15 mouse cellular contexts compared by ENCODE assay signal in the genomic region with DNA sequence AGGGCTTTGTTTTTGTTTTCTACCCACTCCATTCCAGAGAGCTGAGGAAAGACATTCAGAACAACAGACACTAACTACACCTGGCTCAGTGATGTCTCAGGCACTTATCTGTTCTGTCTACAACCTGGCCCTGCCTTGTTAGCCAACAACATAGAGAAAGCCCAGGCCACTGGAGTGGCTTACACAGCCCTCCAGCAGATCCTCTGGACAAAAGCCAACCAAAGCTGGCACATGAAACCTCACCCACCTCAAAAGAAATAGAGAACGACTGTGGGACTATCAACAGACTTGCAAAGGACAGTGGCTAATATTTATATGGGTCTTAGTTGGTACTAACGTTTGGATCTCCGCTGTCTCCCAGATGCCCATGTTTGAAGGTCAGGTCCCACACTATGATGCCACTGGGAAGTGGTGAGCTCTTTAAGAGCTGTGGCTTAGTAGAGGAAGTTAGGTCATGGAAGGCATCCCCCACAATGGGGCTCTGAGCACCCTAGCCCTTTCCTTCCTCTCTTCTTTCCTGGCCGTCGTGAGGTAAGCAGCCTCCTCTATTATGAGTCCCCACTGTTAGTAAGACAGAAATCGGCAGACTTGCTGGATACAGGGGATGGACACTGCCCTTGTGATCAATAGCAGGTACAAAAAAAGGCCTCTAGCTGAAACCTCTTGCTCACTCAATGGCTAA. TPM values are rescaled to one million over a fixed set of nuclear protein-coding genes. Genes with fewer than 3 reads are reported as not detected.
DNase-seq lines count a peak whose midpoint lies in the region; ATAC-seq and TF ChIP-seq lines count a peak whose summit lies in the region.
"Had no signal": no experiment of that assay in that cellular context is flagged by ENCODE, and none has a peak within 500 bp of the region (broad histone marks: within the 10 kb centered on the region; RNA-seq: fewer than 3 reads in every experiment).

No protein-coding gene starts in this region.

- no peaks in the 10 kb centered on the region for H3K9me3 ChIP-seq in hindbrain, postnatal 0 days (ENCODE audit: low read length)
- no peaks in the 10 kb centered on the region for H3K9me3 ChIP-seq in hindbrain, embryonic 16.5 days (ENCODE audit: control insufficient read depth, low read length)
- no peaks in the 10 kb centered on the region for H3K9me3 ChIP-seq in G1E (replicated peaks)
- H3K9me3 ChIP-seq: embryonic facial prominence, embryonic 13.5 days; forebrain, embryonic 13.5 days; hindbrain, embryonic 15.5 days; kidney, embryonic 15.5 days; liver, embryonic 13.5 days had no signal

- peaks cover 9% of the 10 kb centered on the region; the same call in 1 of the 2 replicates for H3K4me1 ChIP-seq in hindbrain, postnatal 0 days (ENCODE audit: insufficient read depth, low read length)
- peaks cover 5% of the 10 kb centered on the region; the same call in 1 of the 2 replicates for H3K4me1 ChIP-seq in hindbrain, embryonic 16.5 days (ENCODE audit: control insufficient read depth, insufficient read depth, low read depth, low read length)
- H3K4me1 ChIP-seq in G1E (ENCODE audit: insufficient read depth, low read depth, low read length) = peaks cover 85% of the 10 kb centered on the region

- H3K4me3 ChIP-seq in hindbrain, postnatal 0 days (ENCODE audit: low read length) = no peak overlapping the region
- H3K4me3 ChIP-seq in hindbrain, embryonic 16.5 days (ENCODE audit: low read length) = no peak overlapping the region
- no peak overlapping the region; the same call in 1 of the 2 replicates for H3K4me3 ChIP-seq in G1E (ENCODE audit: low read depth, low read length)
- H3K4me3 ChIP-seq: embryonic facial prominence, embryonic 13.5 days; forebrain, embryonic 13.5 days; hindbrain, embryonic 15.5 days; kidney, embryonic 15.5 days; liver, embryonic 13.5 days had no signal

- no peak overlapping the region for H3K4me2 ChIP-seq in hindbrain, postnatal 0 days (ENCODE audit: low read depth, low read length)
- H3K4me2 ChIP-seq in hindbrain, embryonic 16.5 days (ENCODE audit: low read length) = no peak overlapping the region
- H3K4me2 ChIP-seq: embryonic facial prominence, embryonic 13.5 days; forebrain, embryonic 13.5 days; hindbrain, embryonic 15.5 days; kidney, embryonic 15.5 days; liver, embryonic 13.5 days had no signal

- H3K27ac ChIP-seq in hindbrain, postnatal 0 days = no peak overlapping the region
- no peak overlapping the region for H3K27ac ChIP-seq in hindbrain, embryonic 16.5 days (ENCODE audit: low read depth, low read length)
- H3K27ac ChIP-seq: embryonic facial prominence, embryonic 13.5 days; forebrain, embryonic 13.5 days; hindbrain, embryonic 15.5 days; kidney, embryonic 15.5 days; liver, embryonic 13.5 days; macrophage had no signal

- H3K27me3 ChIP-seq in hindbrain, postnatal 0 days (ENCODE audit: insufficient read depth, low read length) = no peaks in the 10 kb centered on the region
- H3K27me3 ChIP-seq in hindbrain, embryonic 16.5 days (replicated peaks; ENCODE audit: control insufficient read depth, insufficient read depth, low read length) = no peaks in the 10 kb centered on the region
- no peaks in the 10 kb centered on the region for H3K27me3 ChIP-seq in G1E (ENCODE audit: insufficient read depth, low read length)
- H3K27me3 ChIP-seq: embryonic facial prominence, embryonic 13.5 days; forebrain, embryonic 13.5 days; hindbrain, embryonic 15.5 days; kidney, embryonic 15.5 days; liver, embryonic 13.5 days had no signal

- WGBS in hindbrain, postnatal 0 days = 75% methylated on average over 6 of the region's 6 CpGs
- WGBS in hindbrain, embryonic 16.5 days = 83% methylated on average over 6 of the region's 6 CpGs

- no peak overlapping the region for H3K9ac ChIP-seq in hindbrain, postnatal 0 days (replicated peaks; ENCODE audit: low read length)
- no peak overlapping the region for H3K9ac ChIP-seq in hindbrain, embryonic 16.5 days (ENCODE audit: low read depth, low read length)
- H3K9ac ChIP-seq: embryonic facial prominence, embryonic 13.5 days; forebrain, embryonic 13.5 days; hindbrain, embryonic 15.5 days; kidney, embryonic 15.5 days; liver, embryonic 13.5 days had no signal

- ATAC-seq in hindbrain, postnatal 0 days = no peak
- no peak for ATAC-seq in hindbrain, embryonic 16.5 days
- ATAC-seq in G1E (ENCODE audit: extremely low read depth, insufficient number of reproducible peaks, low FRiP score, poor library complexity, severe bottlenecking) = peak; percentile 51
- ATAC-seq in hematopoietic stem cell, adult 5-6 weeks (replicated peaks in 1 of 2; ENCODE audit: insufficient read depth in 1 of 2, low FRiP score in 2 of 2, low TSS enrichment in 1 of 2, low read depth in 1 of 2, poor library complexity in 2 of 2, severe bottlenecking in 2 of 2) = peak; percentile 91 to 96
- ATAC-seq: forebrain, embryonic 13.5 days had no signal

- TF ChIP-seq CTCF in hindbrain, postnatal 0 days (IDR thresholded peaks at IDR 0.05; ENCODE audit: low read depth) = no peak
- TF ChIP-seq CTCF in G1E (IDR thresholded peaks at IDR 0.05; ENCODE audit: low read depth, low read length) = no peak

- no peaks in the 10 kb centered on the region for H3K36me3 ChIP-seq in hindbrain, postnatal 0 days (ENCODE audit: insufficient read depth, low read length)
- H3K36me3 ChIP-seq in hindbrain, embryonic 16.5 days (ENCODE audit: control insufficient read depth, insufficient read depth, low read length) = no peaks in the 10 kb centered on the region
- peaks cover 45% of the 10 kb centered on the region for H3K36me3 ChIP-seq in G1E (replicated peaks)
- H3K36me3 ChIP-seq: embryonic facial prominence, embryonic 13.5 days; hindbrain, embryonic 15.5 days; kidney, embryonic 15.5 days; liver, embryonic 13.5 days had no signal

- DNase-seq in hindbrain, postnatal 0 days (ENCODE audit: low spot score) = peak; percentile 21
- DNase-seq in CD4-positive, CD25-positive, alpha-beta regulatory T cell, adult 2 months (ENCODE audit: low read depth, low spot score) = peak; percentile 20
- DNase-seq in G1E (ENCODE audit: low spot score) = peak; percentile 43
- no peak for DNase-seq in spleen, postnatal 4 days (ENCODE audit: low spot score in 2 of 2)
- DNase-seq in urinary bladder, adult 18-20 months (ENCODE audit: low spot score in 2 of 2) = no peak
- DNase-seq: cerebellum, adult 2 months; liver, embryonic 13.5 days; right cerebral cortex, postnatal 14 days had no signal

RNA-seq across cellular contexts. Expression of gene Sgms1, which starts 10.1 kb away (rescaled TPM):
- total RNA-seq in hindbrain, postnatal 0 days (2014; rRNA removed) = 30.9 and 32.5 TPM in 2 replicates
- 23.2 and 23.3 TPM in 2 replicates for polyA plus RNA-seq in hindbrain, postnatal 0 days (2015; fragmentation: Nextera tagmentation; extraction: Ambion mirVana)
- 21.7 and 22.9 TPM in 2 replicates for polyA plus RNA-seq in hindbrain, embryonic 16.5 days (2015; fragmentation: Nextera tagmentation; extraction: Ambion mirVana)
- total RNA-seq in G1E (2014; fragmentation: Nextera tagmentation) (91.0 and 104 TPM in 2 replicates), G1E (2017) (51.1 and 61.2 TPM in 2 replicates)
- 14.1 and 14.5 TPM in 2 replicates for polyA plus RNA-seq in G1E (2012)
- 79.2 and 81.0 TPM in 2 replicates for total RNA-seq in hematopoietic stem cell, adult 5-6 weeks (2017)

Comparison
In these comparisons a context has a peak if more than half of its experiments do, and no peak if none do; other contexts are left out.
1. ATAC-seq: peak in G1E (single experiment) and hematopoietic stem cell, adult 5-6 weeks (2 of 2); none in hindbrain, postnatal 0 days (single experiment) and hindbrain, embryonic 16.5 days (single experiment).
2. DNase-seq: peak in hindbrain, postnatal 0 days (single experiment), CD4-positive, CD25-positive, alpha-beta regulatory T cell, adult 2 months (single experiment) and G1E (single experiment); none in spleen, postnatal 4 days (0 of 2) and urinary bladder, adult 18-20 months (0 of 2).